Mouse (Mus musculus) retina, adult 2 months (tissue): ENCODE results near the gene Rgs8.
A peak's percentile ranks its signal among the peaks of the same experiment; 100 is the strongest.

Source experiments
- DNase-seq: peaks from one replicate; pipeline ENCODE4 v3.0.0-alpha.2; 2012; ENCODE audit warnings: low read depth, low spot score

Gene Rgs8

GRCm38 (mm10) chr1:153673900-153674299 lies 21.1 kb downstream of the Rgs8 start:
- DNase-seq: no peak

DNA sequence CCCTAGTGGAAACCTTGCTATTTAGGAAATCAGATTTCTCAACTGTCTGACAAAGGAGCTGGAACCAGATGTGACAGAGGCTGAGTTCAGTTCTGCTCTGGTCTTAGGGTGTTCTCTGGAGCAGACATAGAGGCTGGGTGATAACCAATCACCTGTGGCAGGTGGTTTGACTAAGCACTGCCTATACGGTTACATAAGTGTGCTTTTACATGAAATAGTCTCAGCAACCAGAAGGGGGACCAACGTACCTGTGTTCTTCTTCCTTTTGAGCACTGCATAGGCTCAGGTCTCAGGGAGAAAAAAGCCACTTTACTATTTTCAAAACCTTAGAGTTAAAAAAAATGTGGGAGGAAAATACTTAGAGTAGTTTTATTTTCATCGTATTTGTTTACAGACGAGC lies 22.8 kb downstream of the Rgs8 start:
- no peak for DNase-seq

DNA sequence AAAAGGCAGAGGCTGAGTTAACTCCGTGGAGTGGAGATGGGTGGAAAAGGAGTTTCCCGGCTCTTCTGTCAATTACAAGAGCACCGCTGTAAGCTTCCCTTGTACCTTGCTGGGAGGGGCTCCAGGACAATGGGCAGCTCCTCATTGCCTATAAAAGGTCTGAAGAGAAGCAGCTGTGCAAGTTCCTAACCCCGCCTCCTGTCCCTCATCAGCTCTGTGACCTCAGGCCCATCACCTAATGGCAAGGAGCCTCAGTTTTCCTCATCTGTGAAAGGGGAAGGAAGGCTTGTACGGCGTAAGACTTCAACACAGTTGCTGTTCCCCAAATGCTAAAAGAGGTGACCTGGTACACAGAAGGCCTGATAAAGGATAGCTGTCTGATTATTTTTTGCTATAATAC lies 24.8 kb downstream of the Rgs8 start:
- DNase-seq: no peak

- peak; percentile 57 for DNase-seq
Measured at GRCm38 (mm10) chr1:153679147-153679546, 26.3 kb downstream of the Rgs8 start.

GRCm38 (mm10) chr1:153679653-153680052 lies 26.8 kb downstream of the Rgs8 start:
- DNase-seq: no peak

- no peak for DNase-seq
Measured at GRCm38 (mm10) chr1:153680363-153680762, 27.5 kb downstream of the Rgs8 start.

DNA sequence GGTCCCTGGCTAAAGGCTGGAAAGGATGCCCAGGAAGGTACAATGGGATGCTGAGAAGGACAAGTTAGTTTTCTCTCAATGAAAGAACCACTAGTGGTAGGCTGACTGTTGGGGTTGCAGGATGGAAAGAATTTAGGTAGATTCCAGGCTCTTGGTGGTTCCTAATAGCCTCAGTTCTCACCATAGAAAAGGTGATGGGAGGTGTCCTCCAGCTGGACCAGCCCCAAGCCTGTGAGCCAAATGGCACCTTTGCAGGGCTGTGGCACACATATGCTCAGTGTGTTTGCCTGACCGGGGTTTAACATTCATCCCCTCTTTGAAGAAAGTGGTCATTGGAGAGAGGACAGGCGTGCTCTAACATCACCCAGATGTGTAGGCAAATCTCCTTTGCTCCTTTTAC lies 28.2 kb downstream of the Rgs8 start:
- DNase-seq: no peak

- DNase-seq: no peak
Measured at GRCm38 (mm10) chr1:153683190-153683589, 30.4 kb downstream of the Rgs8 start.

DNA sequence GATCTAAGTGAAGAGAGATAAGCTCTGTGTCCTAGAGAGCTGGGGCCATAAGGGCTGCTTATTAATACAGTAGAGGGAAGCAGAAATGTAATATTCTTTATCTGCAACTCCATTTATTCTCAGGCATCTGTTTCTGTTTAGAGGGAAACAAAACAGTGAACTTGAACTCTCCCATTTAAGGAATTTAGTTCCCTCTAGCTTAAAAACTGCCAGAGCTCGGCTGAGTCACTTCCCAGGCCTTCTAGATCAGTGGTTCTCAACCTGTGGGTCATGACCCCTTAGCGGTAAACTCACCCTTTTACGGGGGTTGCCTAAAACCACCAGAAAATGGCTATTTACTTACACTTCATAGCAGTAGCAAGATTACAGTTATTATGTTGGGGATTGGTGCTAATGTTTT lies 32.8 kb downstream of the Rgs8 start:
- no peak for DNase-seq

GRCm38 (mm10) chr1:153692526-153692925 lies 39.7 kb downstream of the Rgs8 start:
- DNase-seq: no peak

DNA sequence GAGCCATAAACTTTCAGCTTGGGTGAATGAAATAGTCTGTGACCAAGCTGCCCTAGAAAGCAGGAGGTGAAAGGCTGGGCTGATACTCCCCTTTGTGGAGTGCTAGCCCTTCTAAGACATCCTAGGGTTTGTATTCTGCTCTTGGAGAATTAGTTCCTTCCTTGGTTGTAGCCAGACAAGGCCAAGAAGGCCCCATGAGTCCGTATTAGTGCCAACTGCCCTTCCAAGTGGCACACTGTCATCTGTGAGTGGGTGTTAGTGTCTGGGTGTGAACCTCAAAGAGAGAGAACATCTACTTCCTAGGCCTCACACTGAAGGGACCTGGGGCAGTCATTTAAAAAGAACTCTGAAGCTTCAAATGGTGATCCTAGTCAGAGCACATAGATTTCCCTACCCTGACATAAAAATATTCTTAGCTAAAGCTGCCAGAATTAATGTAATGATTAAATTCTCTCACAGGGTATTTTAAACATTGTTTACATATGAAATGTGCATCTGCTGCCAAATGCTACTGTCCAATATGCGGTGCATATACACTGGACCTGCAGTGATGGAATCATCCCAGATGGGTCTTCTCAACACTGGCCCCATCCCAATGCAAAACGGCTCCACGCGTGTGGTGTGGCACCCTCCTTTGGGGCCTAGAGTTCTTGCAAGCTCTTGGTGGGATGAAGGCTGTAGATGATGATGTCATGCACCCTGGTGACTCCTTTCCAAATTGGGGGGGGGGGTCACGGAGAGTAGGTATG lies 41.7 kb downstream of the Rgs8 start:
- DNase-seq: no peak

DNA sequence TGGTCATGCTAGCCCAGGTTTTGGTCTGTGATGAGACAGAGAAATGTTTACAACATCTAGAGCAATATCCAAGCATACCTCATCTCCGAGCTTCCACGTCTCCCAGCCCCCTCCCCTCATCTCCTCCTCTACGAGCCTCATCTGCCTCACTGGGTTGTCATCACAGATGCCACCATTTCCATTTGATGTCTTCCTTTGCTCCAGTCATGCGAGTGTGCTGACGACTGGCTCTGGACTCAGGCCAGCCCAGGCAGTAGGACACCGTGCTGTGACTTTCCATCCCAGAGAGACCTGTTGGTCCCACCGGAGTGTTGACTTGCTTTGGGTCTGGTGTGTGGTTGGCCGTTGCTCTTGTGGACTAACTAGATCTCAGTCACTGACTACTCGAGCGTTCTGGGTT lies 42.6 kb downstream of the Rgs8 start:
- no peak for DNase-seq

- no peak for DNase-seq
Measured at GRCm38 (mm10) chr1:153696093-153696492, 43.3 kb downstream of the Rgs8 start.

DNA sequence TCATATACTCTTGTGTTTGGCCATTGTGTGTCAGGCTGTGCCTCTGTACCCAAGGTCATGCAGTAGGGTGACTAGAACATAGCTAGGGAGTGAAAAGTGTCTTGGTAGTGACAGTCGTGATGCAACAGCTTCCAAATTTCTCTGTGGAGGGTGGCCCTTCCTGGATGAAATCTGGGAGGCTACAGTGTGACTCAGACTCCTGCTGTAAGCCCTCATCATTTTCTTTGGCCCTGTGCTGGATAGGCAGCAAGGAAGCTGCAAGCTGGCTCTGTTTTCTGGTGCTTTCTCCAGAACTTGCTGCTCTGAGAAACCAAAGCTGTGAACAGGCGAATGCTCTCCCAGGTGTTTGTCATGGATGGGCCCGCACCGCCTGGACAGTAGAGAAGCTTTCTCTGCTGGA lies 43.7 kb downstream of the Rgs8 start:
- DNase-seq: no peak

- no peak for DNase-seq
Measured at GRCm38 (mm10) chr1:153697581-153698251, 44.9 kb downstream of the Rgs8 start.

GRCm38 (mm10) chr1:153698311-153699084 lies 45.7 kb downstream of the Rgs8 start:
- no peak for DNase-seq

GRCm38 (mm10) chr1:153700448-153701063 lies 47.7 kb downstream of the Rgs8 start:
- DNase-seq: no peak

GRCm38 (mm10) chr1:153701461-153701860 lies 48.6 kb downstream of the Rgs8 start:
- DNase-seq: no peak

GRCm38 (mm10) chr1:153702166-153702852 lies 49.5 kb downstream of the Rgs8 start:
- DNase-seq: no peak

DNA sequence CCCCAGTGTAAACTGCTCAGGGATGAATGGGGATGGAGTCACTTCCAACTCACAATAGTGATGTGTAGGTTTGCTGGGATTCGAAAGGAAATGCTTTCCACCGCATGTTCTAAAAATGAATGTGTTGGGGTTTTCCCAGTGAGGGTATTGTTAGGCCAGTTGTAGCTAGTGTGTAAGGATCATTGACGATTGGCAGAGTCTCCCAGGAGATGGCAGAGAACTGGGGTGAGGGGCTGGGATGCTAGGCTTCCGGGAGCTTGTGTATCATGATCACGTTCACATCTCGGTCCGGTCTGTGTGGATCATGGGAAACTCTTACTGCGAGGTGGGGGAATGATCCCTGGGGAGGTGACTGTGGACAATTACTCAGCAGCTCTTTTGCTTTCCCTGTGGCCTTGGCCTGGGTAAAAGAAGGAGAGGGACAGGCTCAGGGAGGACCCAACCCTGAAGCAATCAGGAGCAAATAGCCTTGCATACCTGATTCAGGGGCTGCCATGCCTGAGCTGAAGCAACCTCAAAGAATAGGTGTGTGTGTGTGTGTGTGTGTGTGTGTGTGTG lies 50.1 kb downstream of the Rgs8 start:
- DNase-seq: no peak

DNA sequence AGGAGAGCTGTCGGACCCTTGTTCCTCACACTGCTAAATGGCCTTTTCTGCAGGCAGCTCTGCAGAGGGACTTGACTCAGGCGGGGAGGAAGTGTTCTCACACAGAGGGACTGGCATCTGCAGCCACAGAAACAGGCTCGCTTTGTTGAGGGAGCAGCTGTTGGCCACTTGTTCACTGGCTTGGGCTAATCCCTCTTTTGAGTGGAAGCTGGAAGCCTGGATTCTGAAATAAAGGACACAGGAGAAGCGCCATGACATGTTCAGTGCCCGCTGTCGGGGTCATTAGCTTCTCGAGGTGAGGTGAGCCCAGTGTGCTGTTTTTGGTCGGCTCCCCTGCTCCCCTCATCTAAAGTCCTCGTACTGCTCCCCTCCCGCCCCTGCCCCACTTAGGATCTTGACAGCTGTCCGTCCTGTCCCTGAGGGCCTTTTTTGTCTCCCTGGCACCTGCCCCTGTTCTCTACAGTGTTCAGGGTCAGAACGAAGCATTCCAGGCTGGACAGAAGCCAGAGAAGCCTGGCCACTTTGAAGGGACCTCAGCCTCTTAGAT lies 50.7 kb downstream of the Rgs8 start:
- no peak for DNase-seq
